In genomic region chr11:54533834-54534233, GRCm38 (mm10) we compare ENCODE assay signal across 23 mouse cellular contexts. TPM values are rescaled to one million over a fixed set of nuclear protein-coding genes. Genes with fewer than 3 reads are reported as not detected.
DNase-seq lines count a peak whose midpoint lies in the region; ATAC-seq and TF ChIP-seq lines count a peak whose summit lies in the region.
"Had no signal": no experiment of that assay in that cellular context is flagged by ENCODE, and none has a peak within 500 bp of the region (broad histone marks: within the 10 kb centered on the region; RNA-seq: fewer than 3 reads in every experiment).

No protein-coding gene starts in this region.

- peak; percentile 52 for ATAC-seq in common myeloid progenitor, adult 5-6 weeks (replicated peaks; ENCODE audit: low read depth, poor library complexity, severe bottlenecking)
- ATAC-seq: intestine, embryonic 16.5 days had no signal

- TF ChIP-seq CTCF in lung, adult 2 months (IDR thresholded peaks at IDR 0.05; ENCODE audit: insufficient read depth, low read length): no peak

- no peak for TF ChIP-seq POLR2A in lung, adult 2 months (IDR thresholded peaks at IDR 0.05; ENCODE audit: borderline replicate concordance, extremely low read depth, low read depth, low read length)

- DNase-seq in lung, postnatal 25 days (ENCODE audit: low spot score): peak; percentile 43
- no peak for DNase-seq in lung, adult 2 months
- peak; percentile 72 for DNase-seq in CD4-positive, CD25-positive, alpha-beta regulatory T cell, adult 2 months (ENCODE audit: low read depth, low spot score)
- DNase-seq in naive thymus-derived CD4-positive, alpha-beta T cell, adult 2 months (ENCODE audit: low read depth): peak; percentile 82
- no peak for DNase-seq in adrenal gland, adult (ENCODE audit: inconsistent age in 2 of 2, low spot score in 1 of 2)
- no peak for DNase-seq in gastrocnemius, adult 8-10 months (ENCODE audit: low spot score in 2 of 2)
- DNase-seq in kidney, postnatal 25 days: no peak
- DNase-seq: cerebellum, postnatal 10 days; embryo, embryonic 11 days; gastrocnemius, postnatal 14 days; heart, postnatal 10 days; lung, postnatal 14 days; retina, postnatal 1 day; spleen, adult 18-20 months; thymus, postnatal 4 days had no signal

- H3K4me3 ChIP-seq in lung, adult 2 months (replicated peaks; ENCODE audit: extremely low read depth, low read depth, low read length): no peak overlapping the region
- H3K4me3 ChIP-seq: heart, embryonic 10.5 days; hindbrain, embryonic 13.5 days; kidney, embryonic 15.5 days; left cerebral cortex, adult 2 months; limb, embryonic 12.5 days; midbrain, embryonic 12.5 days had no signal

- 50% methylated on average over 2 of the region's 2 CpGs for WGBS in lung, adult 2 months

- peaks cover 23% of the 10 kb centered on the region for H3K4me1 ChIP-seq in lung, adult 2 months (ENCODE audit: control insufficient read depth, insufficient read depth, low read length)
- H3K4me1 ChIP-seq: hindbrain, embryonic 13.5 days; limb, embryonic 12.5 days; midbrain, embryonic 12.5 days had no signal

RNA-seq across cellular contexts. Expression of gene Rapgef6, which starts 11.2 kb away (rescaled TPM):
- 21.6 and 31.3 TPM in 2 replicates for polyA plus RNA-seq in lung, adult 2 months (2012; rRNA removed)
- 67.6 and 68.0 TPM in 2 replicates for total RNA-seq in common myeloid progenitor, adult 5-6 weeks (2017)
- total RNA-seq in gastrocnemius, adult 8-10 months (2022): 1 to 10 TPM; 4.6 to 7.8 (median 6.2) TPM

Comparison
In these comparisons a context has a peak if more than half of its experiments do, and no peak if none do; other contexts are left out.
1. DNase-seq: peak in lung, postnatal 25 days (single experiment), CD4-positive, CD25-positive, alpha-beta regulatory T cell, adult 2 months (single experiment) and naive thymus-derived CD4-positive, alpha-beta T cell, adult 2 months (single experiment); none in lung, adult 2 months (single experiment), adrenal gland, adult (0 of 2), gastrocnemius, adult 8-10 months (0 of 2) and kidney, postnatal 25 days (0 of 2).